Mouse (Mus musculus) regulatory T cell (primary cell): ENCODE measurements around the gene Psmc1.

Experiments
- in situ Hi-C: fragments of 300-600 bp; cut with MboI, MseI; formaldehyde crosslinking; loops from one replicate; pipeline ENCODE4 v1.15.1; 2025; ENCODE audit warnings: high pct_unique_total_duplicates

Psmc1 gene

GRCm38 (mm10) chr12:100167931-100168871, 58.2 kb downstream of the Psmc1 start:
- in situ Hi-C loops, result no loop called here

GRCm38 (mm10) chr12:100172481-100172880, 62.5 kb downstream of the Psmc1 start:
- in situ Hi-C loops, result no loop called here
